Mouse (Mus musculus): Measurements from ENCODE around the gene Slc10a3.
"Not testable (repeated sequence)": the region's sequence is repeated elsewhere in the genome, so short reads cannot be mapped to it uniquely, and the experiment has no call there.

The Slc10a3 gene

GRCm38 (mm10) chrX:74372888-74373549 lies at the start of gene Slc10a3, which contains the start of gene Ubl4a:
TSS of gene Slc10a3 (minus strand) at chrX:74373349.
TSS of gene Ubl4a (minus strand) at chrX:74373218.
- DNase-seq (ENCODE audit: low spot score in 2 of 2) = peak; percentile 79 to 87

GRCm38 (mm10) chrX:74413377-74413776 lies 40.2 kb upstream of the Slc10a3 start:
- peak in 1 of 2 experiments; percentile 41 for DNase-seq (ENCODE audit: low spot score in 2 of 2)

- no peak for DNase-seq (ENCODE audit: low spot score in 2 of 2)
Measured at GRCm38 (mm10) chrX:74408340-74408739, 35.2 kb upstream of the Slc10a3 start.

GRCm38 (mm10) chrX:74400136-74400535 lies 27.0 kb upstream of the Slc10a3 start:
- no peak for DNase-seq (ENCODE audit: low spot score in 2 of 2)

- DNase-seq (ENCODE audit: low spot score in 2 of 2) = peak; percentile 78 to 79
Measured at GRCm38 (mm10) chrX:74392535-74393443, 19.6 kb upstream of the Slc10a3 start, which contains the start of the genes Fam3a and Ikbkg. TSS of gene Fam3a (minus strand) at chrX:74393272. TSS of gene Ikbkg (plus strand) at chrX:74393290.

- DNase-seq (ENCODE audit: low spot score in 2 of 2) = no peak
Measured at GRCm38 (mm10) chrX:74388153-74388552, 15.0 kb upstream of the Slc10a3 start.

- no peak for DNase-seq (ENCODE audit: low spot score in 2 of 2)
Measured at GRCm38 (mm10) chrX:74384451-74384850, 11.3 kb upstream of the Slc10a3 start.

GRCm38 (mm10) chrX:74368209-74368909 lies 4.8 kb downstream of the Slc10a3 start:
- DNase-seq (ENCODE audit: low spot score in 2 of 2) = peak; percentile 65 to 72

GRCm38 (mm10) chrX:74367512-74367911 lies 5.6 kb downstream of the Slc10a3 start:
- DNase-seq (ENCODE audit: low spot score in 2 of 2) = no peak

GRCm38 (mm10) chrX:74359171-74359570 lies 14.0 kb downstream of the Slc10a3 start:
- DNase-seq (ENCODE audit: low spot score in 2 of 2) = no peak

- not testable (repeated sequence) for DNase-seq (ENCODE audit: low spot score in 2 of 2)
Measured at GRCm38 (mm10) chrX:74357069-74357468, 16.1 kb downstream of the Slc10a3 start.

GRCm38 (mm10) chrX:74353467-74353770 lies 19.7 kb downstream of the Slc10a3 start, which contains the start of gene Lage3:
TSS of gene Lage3 (minus strand) at chrX:74353618.
- peak; percentile 71 to 72 for DNase-seq (ENCODE audit: low spot score in 2 of 2)

- no peak for DNase-seq (ENCODE audit: low spot score in 2 of 2)
Measured at GRCm38 (mm10) chrX:74352645-74353466, 20.3 kb downstream of the Slc10a3 start.

GRCm38 (mm10) chrX:74330166-74330930 lies 42.8 kb downstream of the Slc10a3 start:
- DNase-seq (ENCODE audit: low spot score in 2 of 2) = no peak

GRCm38 (mm10) chrX:74329215-74329671 lies 43.9 kb downstream of the Slc10a3 start:
- no peak for DNase-seq (ENCODE audit: low spot score in 2 of 2)

GRCm38 (mm10) chrX:74328725-74329161 lies 44.4 kb downstream of the Slc10a3 start, which contains the start of gene Plxna3:
TSS of gene Plxna3 (plus strand) at chrX:74329066.
- peak; percentile 68 to 75 for DNase-seq (ENCODE audit: low spot score in 2 of 2)
